Mouse (Mus musculus): ENCODE measurements around the gene Stab2. TPM values are rescaled to one million over a fixed set of nuclear protein-coding genes. Genes with fewer than 3 reads are reported as not detected.
A peak's percentile ranks its signal among the peaks of the same experiment; 100 is the strongest.

Stab2 gene
- polyA plus RNA-seq (2014; fragmentation: Nextera tagmentation; extraction: Ambion mirVana), result 0.27 TPM in 1 of 2 replicates, not detected in the other

- Histone ChIP-seq H3K27me3 (ENCODE audit: control insufficient read depth, insufficient read depth, low read length) (no peaks in the 10 kb centered on the region), H3K9ac (ENCODE audit: low read length) (no peak within 1 kb of the TSS), H3K4me2 (ENCODE audit: low read depth, low read length, severe bottlenecking) (no peak within 1 kb of the TSS), H3K9me3 (ENCODE audit: control insufficient read depth, low read length) (no peaks in the 10 kb centered on the region), H3K27ac (ENCODE audit: low read depth, low read length) (no peak within 1 kb of the TSS), H3K4me3 (ENCODE audit: low read depth, low read length) (no peak within 1 kb of the TSS), H3K36me3 (ENCODE audit: control insufficient read depth, insufficient read depth, low read length) (no peaks in the 10 kb centered on the region), H3K4me1 (replicated peaks; ENCODE audit: control insufficient read depth, insufficient read depth, low read length) (no peaks in the 10 kb centered on the region)
- no peak for DNase-seq (ENCODE audit: low spot score)
- WGBS, result 71% methylated on average over 8 of the region's 8 CpGs
- ATAC-seq (replicated peaks; ENCODE audit: low FRiP score), result no peak
These were observed at the start of gene Stab2 for GRCm38 (mm10) chr10:87007385-87008214. Gene Stab2, minus strand, starts transcription at chr10:87008025.

- WGBS, result 78% methylated on average over 4 of the region's 4 CpGs
- Histone ChIP-seq H3K9me3 (ENCODE audit: control insufficient read depth, low read length) (no peaks in the 10 kb centered on the region), H3K27ac (ENCODE audit: low read depth, low read length) (no peak overlapping the region), H3K4me1 (replicated peaks; ENCODE audit: control insufficient read depth, insufficient read depth, low read length) (no peaks in the 10 kb centered on the region), H3K36me3 (ENCODE audit: control insufficient read depth, insufficient read depth, low read length) (no peaks in the 10 kb centered on the region), H3K9ac (ENCODE audit: low read length) (no peak overlapping the region), H3K4me3 (ENCODE audit: low read depth, low read length) (no peak overlapping the region), H3K27me3 (ENCODE audit: control insufficient read depth, insufficient read depth, low read length) (no peaks in the 10 kb centered on the region), H3K4me2 (ENCODE audit: low read depth, low read length, severe bottlenecking) (no peak overlapping the region)
- ATAC-seq (replicated peaks; ENCODE audit: low FRiP score) (no peak), DNase-seq (ENCODE audit: low spot score) (no peak)
These were observed 43.9 kb upstream of the Stab2 start for GRCm38 (mm10) chr10:87051714-87052113.

- no peak for ATAC-seq (replicated peaks; ENCODE audit: low FRiP score)
- no peak overlapping the region for H3K4me2 ChIP-seq (ENCODE audit: low read depth, low read length, severe bottlenecking)
- no peak overlapping the region for H3K4me3 ChIP-seq (ENCODE audit: low read depth, low read length)
- 82% methylated on average over 3 of the region's 3 CpGs for WGBS
- H3K9me3 ChIP-seq (ENCODE audit: control insufficient read depth, low read length), result no peaks in the 10 kb centered on the region
- H3K36me3 ChIP-seq (ENCODE audit: control insufficient read depth, insufficient read depth, low read length), result no peaks in the 10 kb centered on the region
- no peak for DNase-seq (ENCODE audit: low spot score)
- H3K27ac ChIP-seq (ENCODE audit: low read depth, low read length), result no peak overlapping the region
- H3K9ac ChIP-seq (ENCODE audit: low read length), result no peak overlapping the region
- H3K4me1 ChIP-seq (replicated peaks; ENCODE audit: control insufficient read depth, insufficient read depth, low read length), result 0 out of 2 replicates have a peak, but pooled peaks cover 6% of the 10 kb centered on the region
- H3K27me3 ChIP-seq (ENCODE audit: control insufficient read depth, insufficient read depth, low read length), result no peaks in the 10 kb centered on the region
These were observed 41.4 kb upstream of the Stab2 start for GRCm38 (mm10) chr10:87049179-87049578.

GRCm38 (mm10) chr10:87046931-87047468, 39.2 kb upstream of the Stab2 start:
- no peak overlapping the region for H3K9ac ChIP-seq (ENCODE audit: low read length)
- no peaks in the 10 kb centered on the region for H3K9me3 ChIP-seq (ENCODE audit: control insufficient read depth, low read length)
- H3K27ac ChIP-seq (ENCODE audit: low read depth, low read length), result peak overlapping the region; percentile 67
- peak; percentile 49 for ATAC-seq (replicated peaks; ENCODE audit: low FRiP score)
- DNase-seq (ENCODE audit: low spot score), result peak; percentile 68
- 0 out of 2 replicates have a peak, but pooled peaks cover 6% of the 10 kb centered on the region for H3K4me1 ChIP-seq (replicated peaks; ENCODE audit: control insufficient read depth, insufficient read depth, low read length)
- no peaks in the 10 kb centered on the region for H3K36me3 ChIP-seq (ENCODE audit: control insufficient read depth, insufficient read depth, low read length)
- H3K27me3 ChIP-seq (ENCODE audit: control insufficient read depth, insufficient read depth, low read length), result no peaks in the 10 kb centered on the region
- no peak overlapping the region for H3K4me2 ChIP-seq (ENCODE audit: low read depth, low read length, severe bottlenecking)
- WGBS, result 78% methylated on average over 10 of the region's 10 CpGs
- no peak overlapping the region for H3K4me3 ChIP-seq (ENCODE audit: low read depth, low read length)

- no peaks in the 10 kb centered on the region for H3K27me3 ChIP-seq (ENCODE audit: control insufficient read depth, insufficient read depth, low read length)
- WGBS, result 6% methylated on average over 6 of the region's 6 CpGs
- no peak overlapping the region for H3K4me3 ChIP-seq (ENCODE audit: low read depth, low read length)
- H3K27ac ChIP-seq (ENCODE audit: low read depth, low read length), result peak overlapping the region; percentile 67
- H3K4me1 ChIP-seq (replicated peaks; ENCODE audit: control insufficient read depth, insufficient read depth, low read length), result 0 out of 2 replicates have a peak, but pooled peaks cover 6% of the 10 kb centered on the region
- H3K36me3 ChIP-seq (ENCODE audit: control insufficient read depth, insufficient read depth, low read length), result no peaks in the 10 kb centered on the region
- DNase-seq (ENCODE audit: low spot score) (peak; percentile 55), ATAC-seq (replicated peaks; ENCODE audit: low FRiP score) (peak; percentile 79)
- no peak overlapping the region for H3K4me2 ChIP-seq (ENCODE audit: low read depth, low read length, severe bottlenecking)
- no peak overlapping the region for H3K9ac ChIP-seq (ENCODE audit: low read length)
- no peaks in the 10 kb centered on the region for H3K9me3 ChIP-seq (ENCODE audit: control insufficient read depth, low read length)
These were observed 38.6 kb upstream of the Stab2 start for GRCm38 (mm10) chr10:87046469-87046868.

- Histone ChIP-seq H3K27me3 (ENCODE audit: control insufficient read depth, insufficient read depth, low read length) (no peaks in the 10 kb centered on the region), H3K36me3 (ENCODE audit: control insufficient read depth, insufficient read depth, low read length) (no peaks in the 10 kb centered on the region), H3K9me3 (ENCODE audit: control insufficient read depth, low read length) (no peaks in the 10 kb centered on the region), H3K9ac (ENCODE audit: low read length) (no peak overlapping the region), H3K27ac (ENCODE audit: low read depth, low read length) (no peak overlapping the region), H3K4me3 (ENCODE audit: low read depth, low read length) (no peak overlapping the region), H3K4me2 (ENCODE audit: low read depth, low read length, severe bottlenecking) (no peak overlapping the region), H3K4me1 (replicated peaks; ENCODE audit: control insufficient read depth, insufficient read depth, low read length) (0 out of 2 replicates have a peak, but pooled peaks cover 6% of the 10 kb centered on the region)
- no peak for ATAC-seq (replicated peaks; ENCODE audit: low FRiP score)
- 69% methylated on average over 3 of the region's 3 CpGs for WGBS
- DNase-seq (ENCODE audit: low spot score), result no peak
These were observed 37.4 kb upstream of the Stab2 start for GRCm38 (mm10) chr10:87045273-87045672.

GRCm38 (mm10) chr10:87041265-87041664, 33.4 kb upstream of the Stab2 start:
- Histone ChIP-seq H3K4me2 (ENCODE audit: low read depth, low read length, severe bottlenecking) (no peak overlapping the region), H3K4me1 (replicated peaks; ENCODE audit: control insufficient read depth, insufficient read depth, low read length) (peaks cover 7% of the 10 kb centered on the region; the same call in 1 of the 2 replicates), H3K36me3 (ENCODE audit: control insufficient read depth, insufficient read depth, low read length) (no peaks in the 10 kb centered on the region), H3K27ac (ENCODE audit: low read depth, low read length) (no peak overlapping the region), H3K9me3 (ENCODE audit: control insufficient read depth, low read length) (no peaks in the 10 kb centered on the region), H3K4me3 (ENCODE audit: low read depth, low read length) (no peak overlapping the region), H3K9ac (ENCODE audit: low read length) (no peak overlapping the region), H3K27me3 (ENCODE audit: control insufficient read depth, insufficient read depth, low read length) (no peaks in the 10 kb centered on the region)
- DNase-seq (ENCODE audit: low spot score), result no peak
- ATAC-seq (replicated peaks; ENCODE audit: low FRiP score), result 0 out of 2 replicates have a peak, but pooled peaks have one; percentile 50
- WGBS, result 65% methylated on average over 7 of the region's 7 CpGs

GRCm38 (mm10) chr10:87039800-87040199, 32.0 kb upstream of the Stab2 start:
- Histone ChIP-seq H3K9me3 (ENCODE audit: control insufficient read depth, low read length) (no peaks in the 10 kb centered on the region), H3K4me1 (replicated peaks; ENCODE audit: control insufficient read depth, insufficient read depth, low read length) (peaks cover 7% of the 10 kb centered on the region; the same call in 1 of the 2 replicates), H3K4me3 (ENCODE audit: low read depth, low read length) (no peak overlapping the region), H3K4me2 (ENCODE audit: low read depth, low read length, severe bottlenecking) (no peak overlapping the region), H3K36me3 (ENCODE audit: control insufficient read depth, insufficient read depth, low read length) (no peaks in the 10 kb centered on the region), H3K27ac (ENCODE audit: low read depth, low read length) (no peak overlapping the region), H3K27me3 (ENCODE audit: control insufficient read depth, insufficient read depth, low read length) (no peaks in the 10 kb centered on the region), H3K9ac (ENCODE audit: low read length) (no peak overlapping the region)
- WGBS, result 85% methylated on average over 3 of the region's 3 CpGs
- ATAC-seq (replicated peaks; ENCODE audit: low FRiP score), result no peak
- no peak for DNase-seq (ENCODE audit: low spot score)
